Comparison of ENCODE assay signal across 25 mouse cellular contexts in genomic region chr11:17417656-17418289, GRCm38 (mm10).
DNase-seq lines count a peak whose midpoint lies in the region; ATAC-seq and TF ChIP-seq lines count a peak whose summit lies in the region.
"Had no signal": no experiment of that assay in that cellular context is flagged by ENCODE, and none has a peak within 500 bp of the region (broad histone marks: within the 10 kb centered on the region; RNA-seq: fewer than 3 reads in every experiment).

No protein-coding gene starts in this region.

- H3K4me1 ChIP-seq in forebrain, embryonic 16.5 days (replicated peaks; ENCODE audit: control insufficient read depth, insufficient read depth, low read length), result peaks cover 2% of the 10 kb centered on the region; the same call in 1 of the 2 replicates
- H3K4me1 ChIP-seq in hindbrain, postnatal 0 days (ENCODE audit: insufficient read depth, low read length), result no peaks in the 10 kb centered on the region
- H3K4me1 ChIP-seq in lung, postnatal 0 days (ENCODE audit: insufficient read depth, low read depth, low read length), result no peaks in the 10 kb centered on the region
- H3K4me1 ChIP-seq: embryonic facial prominence, embryonic 13.5 days; heart, embryonic 15.5 days; limb, embryonic 15.5 days; liver, embryonic 15.5 days had no signal

- no peak for TF ChIP-seq CTCF in hindbrain, postnatal 0 days (IDR thresholded peaks at IDR 0.05; ENCODE audit: low read depth)
- TF ChIP-seq CTCF in lung, postnatal 0 days (IDR thresholded peaks at IDR 0.05), result no peak

- no peak overlapping the region for H3K9ac ChIP-seq in forebrain, embryonic 16.5 days (replicated peaks; ENCODE audit: low read depth, low read length)
- H3K9ac ChIP-seq in hindbrain, postnatal 0 days (replicated peaks; ENCODE audit: low read length), result no peak overlapping the region
- H3K9ac ChIP-seq in lung, postnatal 0 days (replicated peaks; ENCODE audit: low read depth), result no peak overlapping the region
- H3K9ac ChIP-seq: embryonic facial prominence, embryonic 13.5 days; heart, embryonic 15.5 days; limb, embryonic 15.5 days; liver, embryonic 15.5 days; neural tube, embryonic 13.5 days had no signal

- no peaks in the 10 kb centered on the region for H3K27me3 ChIP-seq in forebrain, embryonic 16.5 days (replicated peaks; ENCODE audit: control insufficient read depth, insufficient read depth, low read length)
- no peaks in the 10 kb centered on the region for H3K27me3 ChIP-seq in hindbrain, postnatal 0 days (ENCODE audit: insufficient read depth, low read length)
- no peaks in the 10 kb centered on the region for H3K27me3 ChIP-seq in lung, postnatal 0 days (replicated peaks; ENCODE audit: insufficient read depth, low read length)
- H3K27me3 ChIP-seq: embryonic facial prominence, embryonic 13.5 days; heart, embryonic 15.5 days; limb, embryonic 15.5 days; liver, embryonic 15.5 days; neural tube, embryonic 13.5 days had no signal

- WGBS in forebrain, embryonic 16.5 days, result 42% methylated on average over 4 of the region's 4 CpGs
- 36% methylated on average over 4 of the region's 4 CpGs for WGBS in hindbrain, postnatal 0 days
- 64% methylated on average over 4 of the region's 4 CpGs for WGBS in lung, postnatal 0 days

- TF ChIP-seq EP300 in lung, postnatal 0 days (IDR thresholded peaks at IDR 0.05), result no peak

- H3K27ac ChIP-seq in forebrain, embryonic 16.5 days (ENCODE audit: low read length), result no peak overlapping the region
- no peak overlapping the region; the same call in 1 of the 2 replicates for H3K27ac ChIP-seq in hindbrain, postnatal 0 days
- no peak overlapping the region for H3K27ac ChIP-seq in lung, postnatal 0 days (ENCODE audit: low read length)
- H3K27ac ChIP-seq: embryonic facial prominence, embryonic 13.5 days; heart, adult 2 months; heart, embryonic 15.5 days; kidney, postnatal 0 days; limb, embryonic 15.5 days; liver, embryonic 15.5 days; neural tube, embryonic 13.5 days had no signal

- H3K36me3 ChIP-seq in forebrain, embryonic 16.5 days (ENCODE audit: control insufficient read depth, insufficient read depth), result no peaks in the 10 kb centered on the region
- H3K36me3 ChIP-seq in hindbrain, postnatal 0 days (ENCODE audit: insufficient read depth, low read length), result no peaks in the 10 kb centered on the region
- H3K36me3 ChIP-seq in lung, postnatal 0 days (ENCODE audit: insufficient read depth, low read length), result no peaks in the 10 kb centered on the region
- H3K36me3 ChIP-seq: embryonic facial prominence, embryonic 13.5 days; heart, embryonic 15.5 days; limb, embryonic 15.5 days; liver, embryonic 15.5 days; neural tube, embryonic 13.5 days had no signal

- peak; percentile 73; the same call in 1 of the 2 replicates for ATAC-seq in forebrain, embryonic 16.5 days
- ATAC-seq in hindbrain, postnatal 0 days, result peak; percentile 95
- ATAC-seq in lung, postnatal 0 days, result no peak
- ATAC-seq: intestine, postnatal 0 days had no signal

- no peak overlapping the region for H3K4me3 ChIP-seq in forebrain, embryonic 16.5 days (replicated peaks; ENCODE audit: low read length)
- H3K4me3 ChIP-seq in hindbrain, postnatal 0 days (ENCODE audit: low read length), result no peak overlapping the region
- H3K4me3 ChIP-seq in lung, postnatal 0 days (ENCODE audit: low read depth, low read length), result no peak overlapping the region
- H3K4me3 ChIP-seq: embryonic facial prominence, embryonic 13.5 days; heart, adult 2 months; heart, embryonic 15.5 days; limb, embryonic 15.5 days; liver, embryonic 15.5 days; neural tube, embryonic 13.5 days had no signal

- H3K9me3 ChIP-seq in forebrain, embryonic 16.5 days (ENCODE audit: control insufficient read depth, low read length), result peaks cover 5% of the 10 kb centered on the region; the same call in 1 of the 2 replicates
- H3K9me3 ChIP-seq in hindbrain, postnatal 0 days (ENCODE audit: low read length), result no peaks in the 10 kb centered on the region
- H3K9me3 ChIP-seq in lung, postnatal 0 days (ENCODE audit: low read length), result no peaks in the 10 kb centered on the region; the same call in 1 of the 2 replicates
- H3K9me3 ChIP-seq: heart, embryonic 15.5 days; limb, embryonic 15.5 days; liver, embryonic 15.5 days; neural tube, embryonic 13.5 days had no signal

- peak; percentile 4 to 12 for DNase-seq in layer of hippocampus, postnatal 10 days (ENCODE audit: low spot score in 2 of 2)
- no peak for DNase-seq in layer of hippocampus, postnatal 14 days (ENCODE audit: low spot score in 2 of 2)
- peak; percentile 69 for DNase-seq in retina, postnatal 1 day
- no peak for DNase-seq in retina, embryonic 14.5 days (ENCODE audit: low spot score)
- DNase-seq in hindbrain, postnatal 0 days (ENCODE audit: low spot score), result peak; percentile 61
- DNase-seq in adrenal gland, adult 2 months, result no peak
- no peak for DNase-seq in lung, postnatal 0 days (ENCODE audit: low spot score)
- DNase-seq: adrenal gland, postnatal 14 days; cerebellum, adult 11 months; gastrocnemius, postnatal 25 days; heart, adult 2 months; heart, postnatal 4 days; layer of hippocampus, postnatal 36 days; lung, postnatal 10 days; right cerebral cortex, postnatal 14 days; spleen, adult 18-20 months; thymus, postnatal 4 days had no signal

- H3K4me2 ChIP-seq in forebrain, embryonic 16.5 days (ENCODE audit: low read length), result no peak overlapping the region
- H3K4me2 ChIP-seq in hindbrain, postnatal 0 days (ENCODE audit: low read depth, low read length), result no peak overlapping the region
- no peak overlapping the region for H3K4me2 ChIP-seq in lung, postnatal 0 days (replicated peaks; ENCODE audit: low read depth, low read length)
- H3K4me2 ChIP-seq: embryonic facial prominence, embryonic 13.5 days; heart, embryonic 15.5 days; limb, embryonic 15.5 days; liver, embryonic 15.5 days; neural tube, embryonic 13.5 days had no signal

Comparison
In these comparisons a context has a peak if more than half of its experiments do, and no peak if none do; other contexts are left out.
1. DNase-seq: peak in layer of hippocampus, postnatal 10 days (2 of 2), retina, postnatal 1 day (single experiment) and hindbrain, postnatal 0 days (single experiment); none in layer of hippocampus, postnatal 14 days (0 of 2), retina, embryonic 14.5 days (single experiment), adrenal gland, adult 2 months (single experiment) and lung, postnatal 0 days (single experiment).